Mouse (Mus musculus): ENCODE measurements around the gene Tia1. TPM values are rescaled to one million over a fixed set of nuclear protein-coding genes. Genes with fewer than 3 reads are reported as not detected.

Gene Tia1
- polyA plus RNA-seq, 1 experiment from 2014 or later = 109 TPM

- no peaks in the 10 kb centered on the region for H3K9me3 ChIP-seq (replicated peaks)
- ATAC-seq (replicated peaks; ENCODE audit: insufficient number of reproducible peaks, insufficient read depth, low FRiP score, low read depth) = peak; percentile 36; the same call in 1 of the 2 replicates
- peak overlapping the region; percentile 98 for H3K27ac ChIP-seq
- peaks cover 33% of the 10 kb centered on the region for H3K36me3 ChIP-seq
- H3K4me3 ChIP-seq = peak overlapping the region; percentile 85
- peak overlapping the region; percentile 83 for H3K4me2 ChIP-seq
- peaks cover 4% of the 10 kb centered on the region for H3K4me1 ChIP-seq (replicated peaks)
- WGBS = 1% methylated on average over 14 of the region's 14 CpGs
- no peaks in the 10 kb centered on the region for H3K27me3 ChIP-seq
- H3K9ac ChIP-seq = peak overlapping the region; percentile 90
Measured at GRCm38 (mm10) chr6:86437711-86438110, 33.7 kb downstream of the Tia1 start.

- ATAC-seq (replicated peaks; ENCODE audit: insufficient number of reproducible peaks, insufficient read depth, low FRiP score, low read depth) = peak; percentile 93
- peak within 1 kb of the TSS; percentile 90 for H3K9ac ChIP-seq
- H3K9me3 ChIP-seq (replicated peaks) = no peaks in the 10 kb centered on the region
- H3K36me3 ChIP-seq = peaks cover 26% of the 10 kb centered on the region
- H3K27me3 ChIP-seq = no peaks in the 10 kb centered on the region
- under 1% methylated on average over 59 of the region's 59 CpGs for WGBS
- peak within 1 kb of the TSS; percentile 83 for H3K4me2 ChIP-seq
- H3K4me3 ChIP-seq = peak within 1 kb of the TSS; percentile 85
- peaks cover 4% of the 10 kb centered on the region for H3K4me1 ChIP-seq (replicated peaks)
- peak within 1 kb of the TSS; percentile 98 for H3K27ac ChIP-seq
Measured at GRCm38 (mm10) chr6:86438272-86439118, 34.5 kb downstream of the Tia1 start, which contains the start of gene C87436. Gene C87436 (plus strand): TSS chr6:86438374.

GRCm38 (mm10) chr6:86439119-86439496 is 35.1 kb downstream of the Tia1 start:
- Histone ChIP-seq H3K27me3 (no peaks in the 10 kb centered on the region), H3K4me3 (peak overlapping the region; percentile 85), H3K9ac (peak overlapping the region; percentile 90), H3K9me3 (replicated peaks) (no peaks in the 10 kb centered on the region), H3K4me2 (peak overlapping the region; percentile 83), H3K4me1 (replicated peaks) (peaks cover 4% of the 10 kb centered on the region), H3K27ac (peak overlapping the region; percentile 98), H3K36me3 (peaks cover 28% of the 10 kb centered on the region)
- no peak for ATAC-seq (replicated peaks; ENCODE audit: insufficient number of reproducible peaks, insufficient read depth, low FRiP score, low read depth)
- 3% methylated on average over 13 of the region's 13 CpGs for WGBS

- Histone ChIP-seq H3K27ac (no peak overlapping the region), H3K4me2 (peak overlapping the region; percentile 83), H3K4me3 (peak overlapping the region; percentile 85), H3K9me3 (replicated peaks) (no peaks in the 10 kb centered on the region), H3K27me3 (no peaks in the 10 kb centered on the region), H3K9ac (peak overlapping the region; percentile 90; the same call in 1 of the 2 replicates), H3K4me1 (replicated peaks) (peaks cover 4% of the 10 kb centered on the region), H3K36me3 (peaks cover 28% of the 10 kb centered on the region)
- WGBS = 95% methylated on average over 1 of the region's 1 CpGs
- ATAC-seq (replicated peaks; ENCODE audit: insufficient number of reproducible peaks, insufficient read depth, low FRiP score, low read depth) = no peak
Measured at GRCm38 (mm10) chr6:86439531-86439930, 35.5 kb downstream of the Tia1 start.

- Histone ChIP-seq H3K4me2 (no peak overlapping the region), H3K36me3 (peaks cover 27% of the 10 kb centered on the region), H3K4me1 (replicated peaks) (peaks cover 4% of the 10 kb centered on the region), H3K4me3 (no peak overlapping the region), H3K9ac (no peak overlapping the region), H3K27ac (no peak overlapping the region), H3K9me3 (replicated peaks) (no peaks in the 10 kb centered on the region), H3K27me3 (no peaks in the 10 kb centered on the region)
- no peak for ATAC-seq (replicated peaks; ENCODE audit: insufficient number of reproducible peaks, insufficient read depth, low FRiP score, low read depth)
- WGBS = 93% methylated on average over 10 of the region's 10 CpGs
Measured at GRCm38 (mm10) chr6:86441571-86441970, 37.6 kb downstream of the Tia1 start.

GRCm38 (mm10) chr6:86445551-86445950 is 41.5 kb downstream of the Tia1 start:
- H3K27ac ChIP-seq = no peak overlapping the region
- 89% methylated on average over 18 of the region's 18 CpGs for WGBS
- no peak overlapping the region for H3K9ac ChIP-seq
- no peaks in the 10 kb centered on the region for H3K4me1 ChIP-seq (replicated peaks)
- no peak for ATAC-seq (replicated peaks; ENCODE audit: insufficient number of reproducible peaks, insufficient read depth, low FRiP score, low read depth)
- H3K9me3 ChIP-seq (replicated peaks) = no peaks in the 10 kb centered on the region
- H3K27me3 ChIP-seq = no peaks in the 10 kb centered on the region
- H3K4me2 ChIP-seq = no peak overlapping the region
- no peak overlapping the region for H3K4me3 ChIP-seq
- H3K36me3 ChIP-seq = peaks cover 43% of the 10 kb centered on the region

GRCm38 (mm10) chr6:86446927-86447568 is 43.0 kb downstream of the Tia1 start:
- no peaks in the 10 kb centered on the region for H3K4me1 ChIP-seq (replicated peaks)
- no peaks in the 10 kb centered on the region for H3K27me3 ChIP-seq
- no peaks in the 10 kb centered on the region for H3K9me3 ChIP-seq (replicated peaks)
- H3K9ac ChIP-seq = no peak overlapping the region
- 79% methylated on average over 1 of the region's 1 CpGs for whole genome bisulfite sequencing
- peaks cover 51% of the 10 kb centered on the region for H3K36me3 ChIP-seq
- no peak overlapping the region for H3K27ac ChIP-seq
- H3K4me3 ChIP-seq = no peak overlapping the region
- no peak for ATAC-seq (replicated peaks; ENCODE audit: insufficient number of reproducible peaks, insufficient read depth, low FRiP score, low read depth)
- H3K4me2 ChIP-seq = no peak overlapping the region

- ATAC-seq (replicated peaks; ENCODE audit: insufficient number of reproducible peaks, insufficient read depth, low FRiP score, low read depth) = no peak
- H3K36me3 ChIP-seq = peaks cover 35% of the 10 kb centered on the region
Measured at GRCm38 (mm10) chr6:86456727-86457126, 52.7 kb downstream of the Tia1 start.

GRCm38 (mm10) chr6:86463079-86463478 is 59.1 kb downstream of the Tia1 start:
- no peaks in the 10 kb centered on the region for H3K9me3 ChIP-seq (replicated peaks)
- whole genome bisulfite sequencing = 83% methylated on average over 3 of the region's 3 CpGs
- no peak overlapping the region for H3K9ac ChIP-seq
- H3K36me3 ChIP-seq = peaks cover 39% of the 10 kb centered on the region
- ATAC-seq (replicated peaks; ENCODE audit: insufficient number of reproducible peaks, insufficient read depth, low FRiP score, low read depth) = no peak
- H3K4me1 ChIP-seq (replicated peaks) = no peaks in the 10 kb centered on the region
- no peak overlapping the region for H3K4me2 ChIP-seq
- H3K27ac ChIP-seq = no peak overlapping the region
- no peaks in the 10 kb centered on the region for H3K27me3 ChIP-seq
- H3K4me3 ChIP-seq = no peak overlapping the region

More at GRCm38 (mm10) chr6:86456727-86457126, 52.7 kb downstream of the Tia1 start:
- Histone ChIP-seq H3K27me3 (no peaks in the 10 kb centered on the region), H3K9me3 (replicated peaks) (no peaks in the 10 kb centered on the region), H3K27ac (no peak overlapping the region), H3K4me1 (replicated peaks) (no peaks in the 10 kb centered on the region), H3K9ac (no peak overlapping the region), H3K4me3 (no peak overlapping the region), H3K4me2 (no peak overlapping the region)
- WGBS = 82% methylated on average over 3 of the region's 3 CpGs

GRCm38 (mm10) chr6:86471317-86471716 is 67.3 kb downstream of the Tia1 start:
- H3K9me3 ChIP-seq (replicated peaks) = no peaks in the 10 kb centered on the region

GRCm38 (mm10) chr6:86471760-86472099 is 67.7 kb downstream of the Tia1 start:
- Histone ChIP-seq H3K27me3 (no peaks in the 10 kb centered on the region), H3K9ac (peak overlapping the region; percentile 65), H3K36me3 (peaks cover 16% of the 10 kb centered on the region), H3K9me3 (replicated peaks) (no peaks in the 10 kb centered on the region), H3K4me2 (peak overlapping the region; percentile 77), H3K4me3 (peak overlapping the region; percentile 49), H3K27ac (peak overlapping the region; percentile 89), H3K4me1 (replicated peaks) (peaks cover 38% of the 10 kb centered on the region)
- no peak for ATAC-seq (replicated peaks; ENCODE audit: insufficient number of reproducible peaks, insufficient read depth, low FRiP score, low read depth)
- 18% methylated on average over 9 of the region's 9 CpGs for WGBS

More at GRCm38 (mm10) chr6:86471317-86471716, 67.3 kb downstream of the Tia1 start:
- H3K27ac ChIP-seq = peak overlapping the region; percentile 89
- peak overlapping the region; percentile 77 for H3K4me2 ChIP-seq
- peaks cover 35% of the 10 kb centered on the region for H3K4me1 ChIP-seq (replicated peaks)
- H3K4me3 ChIP-seq = peak overlapping the region; percentile 49; the same call in 1 of the 2 replicates
- H3K27me3 ChIP-seq = no peaks in the 10 kb centered on the region
- 82% methylated on average over 3 of the region's 3 CpGs for WGBS
- ATAC-seq (replicated peaks; ENCODE audit: insufficient number of reproducible peaks, insufficient read depth, low FRiP score, low read depth) = no peak
- H3K36me3 ChIP-seq = peaks cover 18% of the 10 kb centered on the region
- H3K9ac ChIP-seq = peak overlapping the region; percentile 65; the same call in 1 of the 2 replicates

Measured in heart, embryonic 15.5 days (tissue).